Mouse (Mus musculus) mouse embryonic stem cell (cell line): ENCODE measurements around the gene Rnase2b.
"Not testable (repeated sequence)": the region's sequence is repeated elsewhere in the genome, so short reads cannot be mapped to it uniquely, and the experiment has no call there.

Experiments
- in situ Hi-C, 2 experiments: fragments of 300-500 bp; cut with MboI; formaldehyde crosslinking; loops; 1 replicate in 1 of 2; 3 replicates in 1 of 2; pipeline ENCODE4 v1.14.3; 2019 to 2020; ENCODE audit warnings: low sequenced_read_pairs in 2 of 2, low pct_unique_long_range_greater_than_20kb in 1 of 2, mixed read lengths in 1 of 2; ENCODE audit not compliant: unreplicated experiment in 1 of 2

Rnase2b gene

GRCm38 (mm10) chr14:51148006-51148405 lies 14.1 kb upstream of the Rnase2b start:
- in situ Hi-C loops, result no loop called here

- in situ Hi-C loops, result no loop called here
Measured at GRCm38 (mm10) chr14:51149164-51149563, 12.9 kb upstream of the Rnase2b start.

GRCm38 (mm10) chr14:51150206-51150831 lies 11.7 kb upstream of the Rnase2b start:
- in situ Hi-C loops, result no loop called here

- in situ Hi-C loops, result no loop called here
Measured at GRCm38 (mm10) chr14:51152249-51152870, 9.7 kb upstream of the Rnase2b start.

- in situ Hi-C loops, result no loop called here
Measured at GRCm38 (mm10) chr14:51156056-51156735, 5.9 kb upstream of the Rnase2b start.

- in situ Hi-C loops, result no loop called here
Measured at GRCm38 (mm10) chr14:51156736-51157068, 5.4 kb upstream of the Rnase2b start.

GRCm38 (mm10) chr14:51157072-51157471 lies 5.0 kb upstream of the Rnase2b start:
- in situ Hi-C loops, result no loop called here

- in situ Hi-C loops, result not testable (repeated sequence)
Measured at GRCm38 (mm10) chr14:51163323-51163722, 1.3 kb downstream of the Rnase2b start.

- in situ Hi-C loops, result no loop called here
Measured at GRCm38 (mm10) chr14:51165435-51165834, 3.4 kb downstream of the Rnase2b start.

- in situ Hi-C loops, result no loop called here
Measured at GRCm38 (mm10) chr14:51166068-51166467, 4.0 kb downstream of the Rnase2b start.

GRCm38 (mm10) chr14:51172095-51172865 lies 10.2 kb downstream of the Rnase2b start:
- in situ Hi-C loops, result loop anchor here in 1 of 2 experiments (5.0 kb wide), 1 partner anchor 95 kb away; no protein-coding TSS in a partner anchor

- in situ Hi-C loops, result loop anchor here in 1 of 2 experiments (5.0 kb wide), 1 partner anchor 94 kb away; no protein-coding TSS in a partner anchor
Measured at GRCm38 (mm10) chr14:51172947-51173346, 10.9 kb downstream of the Rnase2b start.

- in situ Hi-C loops, result loop anchor here in 1 of 2 experiments (5.0 kb wide), 1 partner anchor 93 kb away; no protein-coding TSS in a partner anchor
Measured at GRCm38 (mm10) chr14:51173843-51174242, 11.8 kb downstream of the Rnase2b start.

- in situ Hi-C loops, result not testable (repeated sequence)
Measured at GRCm38 (mm10) chr14:51181051-51181450, 19.0 kb downstream of the Rnase2b start.

- in situ Hi-C loops, result no loop called here
Measured at GRCm38 (mm10) chr14:51195681-51196080, 33.6 kb downstream of the Rnase2b start.

GRCm38 (mm10) chr14:51199098-51200023 lies 37.3 kb downstream of the Rnase2b start, which contains the start of gene Ang2:
Gene Ang2 (minus strand): TSS chr14:51199148.
- in situ Hi-C loops, result no loop called here

GRCm38 (mm10) chr14:51200054-51200453 lies 38.0 kb downstream of the Rnase2b start:
- in situ Hi-C loops, result no loop called here

- in situ Hi-C loops, result no loop called here
Measured at GRCm38 (mm10) chr14:51200466-51200865, 38.4 kb downstream of the Rnase2b start.
